Mouse (Mus musculus): ENCODE results near the gene Got1.

- no peak for TF ChIP-seq CTCF (IDR thresholded peaks at IDR 0.05)
- TF ChIP-seq POLR2A (IDR thresholded peaks at IDR 0.05; ENCODE audit: insufficient read depth, low read depth, low read length), result no peak
- no peak for TF ChIP-seq EP300 (IDR thresholded peaks at IDR 0.05; ENCODE audit: insufficient read depth, low read depth, low read length)
Measured at GRCm38 (mm10) chr19:43494914-43495313, 29.5 kb downstream of the Got1 start.

Data from heart, adult 2 months (tissue).